Mouse (Mus musculus): ENCODE data around the gene Alkbh1.

GRCm38 (mm10) chr12:87418921-87419320 is 24.9 kb downstream of the Alkbh1 start:
- TF ChIP-seq POLR2A (IDR thresholded peaks at IDR 0.05; ENCODE audit: low read depth, low read length) (no peak), CTCF (conservative IDR thresholded peaks at IDR 0.05; ENCODE audit: insufficient read depth, insufficient read length, low read depth, low read length) (no peak)
